Mouse (Mus musculus) olfactory bulb, adult 2 months (tissue): ENCODE data around the gene Adarb1.

Experiments used
- CTCF ChIP-seq: fragments of 200-500 bp; IDR thresholded peaks from 2 replicates; pipeline ENCODE4 v1.5.1; 2012; ENCODE audit warnings: low read depth, mild to moderate bottlenecking, low read length, moderate library complexity; ENCODE audit not compliant: insufficient read depth
- POLR2A ChIP-seq: fragments of 200-500 bp; IDR thresholded peaks from 2 replicates; pipeline ENCODE4 v1.6.1; 2012; ENCODE audit warnings: mild to moderate bottlenecking, low read depth, low read length, moderate library complexity; ENCODE audit not compliant: insufficient read depth

DNA sequence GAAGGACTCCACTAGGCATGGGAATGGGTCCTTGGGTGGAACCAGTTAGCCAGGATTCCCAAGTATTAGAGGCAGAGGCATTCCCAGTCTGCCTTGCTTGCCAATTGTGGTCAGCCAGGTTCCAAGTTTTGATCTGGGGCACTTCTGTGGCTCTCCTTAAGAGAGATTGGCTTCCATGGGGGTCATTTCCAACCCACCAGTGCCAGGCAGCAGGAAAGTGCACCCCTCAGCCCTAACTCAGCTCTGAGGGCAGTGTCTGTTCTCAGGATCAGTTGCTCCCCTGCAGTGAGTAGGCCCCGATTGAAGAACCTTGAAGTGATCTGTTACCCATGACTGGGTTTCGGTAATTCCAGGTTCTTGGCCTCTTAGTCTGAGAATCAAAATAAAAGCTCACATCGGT lies 162.8 kb downstream of the Adarb1 start:
- no peak for TF ChIP-seq CTCF
- TF ChIP-seq POLR2A = no peak
